Mouse (Mus musculus) common myeloid progenitor, adult 5-6 weeks (primary cell): ENCODE results near the gene Cyp4f15. TPM values are rescaled to one million over a fixed set of nuclear protein-coding genes. Genes with fewer than 3 reads are reported as not detected.

Experiments used
- total RNA-seq: library from RNA; stranded (forward); fragments of 200-1000, 187-1606 nt; gene quantifications from 2 replicates; pipeline ENCODE4 v1.2.3, GENCODE M21; 2017

Gene Cyp4f15
- total RNA-seq, 1 experiment from 2014 or later = not detected

Other genes starting within 250 kb of the Cyp4f15 start
- gene Cyp4f39, start 232.9 kb upstream of the Cyp4f15 start, total RNA-seq = 0.73 and 4.2 TPM in 2 replicates
- 0.50 and 2.0 TPM in 2 replicates for gene Cyp4f17, start 179.6 kb upstream of the Cyp4f15 start, total RNA-seq
- 9.6 and 11.6 TPM in 2 replicates for gene Cyp4f16, start 149.1 kb upstream of the Cyp4f15 start, total RNA-seq
- gene Cyp4f37, start 64.3 kb upstream of the Cyp4f15 start, total RNA-seq = not detected in 2 replicates
- gene Cyp4f40, start 26.7 kb upstream of the Cyp4f15 start, total RNA-seq = not detected in 2 replicates
- 29.4 and 38.3 TPM in 2 replicates for gene Zfp871, start 102.7 kb downstream of the Cyp4f15 start, total RNA-seq
- not detected in 2 replicates for gene Zfp811, start 124.3 kb downstream of the Cyp4f15 start, total RNA-seq
- gene Zfp799, start 144.6 kb downstream of the Cyp4f15 start, total RNA-seq = 4.9 and 9.1 TPM in 2 replicates
- gene Zfp870, start 206.0 kb downstream of the Cyp4f15 start, total RNA-seq = 2.5 and 7.3 TPM in 2 replicates
- not detected in 2 replicates for gene Cyp4f14, start 231.7 kb downstream of the Cyp4f15 start, total RNA-seq